Mouse (Mus musculus) liver, embryonic 14 days (tissue): ENCODE data around the gene Rfc2. TPM values are rescaled to one million over a fixed set of nuclear protein-coding genes. Genes with fewer than 3 reads are reported as not detected.

Source experiments
- polyA plus RNA-seq: library from polyadenylated mRNA; depleted of rRNA; stranded (reverse); fragments of >200 nt; gene quantifications from 2 replicates; pipeline ENCODE4 v1.2.3, GENCODE M21; 2012; rRNA removed

The Rfc2 gene
- polyA plus RNA-seq = 102 and 107 TPM in 2 replicates

DNA sequence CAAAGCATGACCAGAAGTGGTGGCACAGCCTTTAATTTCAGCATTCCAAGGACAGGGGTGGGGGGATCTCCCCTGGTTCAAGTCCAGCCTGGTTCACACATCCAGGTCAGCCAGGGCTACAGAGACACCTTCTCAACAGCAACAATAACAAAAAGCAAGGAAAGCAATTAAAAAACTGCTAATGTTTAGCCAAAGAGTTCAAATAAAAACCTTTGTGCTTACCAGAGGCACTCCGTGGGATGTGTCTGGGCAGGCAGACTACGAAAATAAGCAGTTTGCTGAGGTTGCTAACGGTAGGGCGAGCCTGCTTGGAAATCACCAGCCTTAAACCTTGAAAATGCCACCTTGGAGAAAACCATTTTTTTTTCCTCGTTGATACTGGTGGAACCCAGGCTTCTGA is at the start of gene Rfc2:
Gene Rfc2 (plus strand): TSS at position 221 of the 400 bp plus-strand sequence.

DNA sequence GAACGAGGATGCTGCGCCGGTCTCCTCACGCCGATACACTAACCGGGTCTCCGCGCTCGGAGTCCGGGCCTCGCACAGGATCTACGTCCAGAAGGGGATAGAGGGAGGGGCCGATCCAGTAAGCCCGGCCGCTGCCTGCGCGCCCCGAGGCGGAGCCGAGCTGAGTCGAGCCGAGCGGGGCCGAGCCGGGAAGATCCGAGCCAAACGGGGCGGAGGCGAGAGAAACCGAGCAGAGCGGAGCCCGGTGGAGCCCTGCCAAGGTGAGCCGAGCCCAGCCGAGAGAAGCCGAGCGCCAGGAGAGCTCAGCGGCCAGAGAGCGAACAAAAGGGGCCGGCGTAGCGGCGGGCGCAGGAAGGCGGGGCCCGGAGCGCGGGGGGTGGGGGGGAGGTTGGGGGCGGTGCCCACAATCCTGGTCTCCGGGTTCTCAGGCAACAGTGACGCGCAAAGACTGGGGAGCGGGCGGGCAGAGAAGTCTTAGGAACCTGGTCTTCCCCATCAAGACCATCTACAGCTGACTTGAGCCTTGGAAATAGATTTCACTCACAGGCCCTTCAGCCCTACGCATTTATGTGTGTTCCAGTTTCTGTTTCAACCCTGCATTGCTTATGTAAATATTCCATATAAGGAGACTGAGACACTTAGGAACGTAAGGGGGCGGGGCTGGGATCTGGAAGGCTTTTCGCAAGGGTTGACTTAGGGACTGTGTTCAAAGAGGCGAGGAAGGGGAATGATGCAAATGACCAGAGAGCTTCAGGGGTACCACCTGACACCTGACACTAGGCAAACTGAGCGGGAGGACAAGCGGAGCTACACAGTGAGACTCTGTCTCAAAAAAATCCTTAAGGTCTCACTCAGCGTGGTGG is 28.8 kb upstream of the Rfc2 start, which contains the start of gene Clip2:
Gene Clip2 (minus strand): TSS at position 325 of the 863 bp plus-strand sequence.

DNA sequence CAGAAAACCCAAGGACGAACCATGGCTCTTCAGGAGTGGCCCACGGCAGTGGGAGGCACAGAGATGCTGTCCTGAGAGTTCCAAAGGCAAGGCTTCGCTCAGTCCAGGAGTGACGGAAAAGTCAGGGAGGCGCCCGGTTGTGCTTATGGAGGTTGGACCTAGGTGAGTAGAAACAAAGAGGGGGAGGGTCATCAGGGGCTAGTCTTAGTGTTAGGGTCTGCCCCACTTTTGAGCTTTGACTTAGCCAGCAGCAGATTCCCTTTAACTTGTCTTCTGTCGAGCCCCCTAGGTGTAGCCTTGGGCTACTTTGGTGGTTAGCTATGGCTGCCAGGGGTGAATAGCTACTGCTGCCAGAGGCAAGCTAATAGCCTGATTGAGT is 21.1 kb upstream of the Rfc2 start, which contains the start of gene Syna:
Gene Syna (minus strand): TSS at position 101 of the 379 bp plus-strand sequence.

DNA sequence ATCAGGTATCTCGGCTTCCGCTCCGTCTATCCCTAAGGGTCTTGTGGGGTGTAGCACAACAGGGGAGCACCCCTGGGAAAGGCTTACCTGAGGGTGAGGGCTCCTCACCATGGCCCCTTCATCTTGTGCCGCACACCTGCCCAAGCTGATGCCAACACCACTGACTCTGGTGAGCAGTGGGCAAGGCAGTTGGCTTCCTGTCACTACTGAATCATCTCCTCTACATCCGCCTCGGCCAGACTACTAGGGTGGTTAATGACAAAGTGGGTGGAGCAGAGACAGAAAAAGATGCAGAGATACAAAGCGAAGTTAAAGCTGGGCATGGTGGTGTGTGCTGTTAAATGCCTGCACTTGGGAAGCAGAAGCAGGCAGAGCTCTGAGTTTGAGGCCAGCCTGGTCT is 33.6 kb downstream of the Rfc2 start, which contains the start of gene Lat2:
Gene Lat2 (minus strand): TSS at position 224 of the 400 bp plus-strand sequence.

DNA sequence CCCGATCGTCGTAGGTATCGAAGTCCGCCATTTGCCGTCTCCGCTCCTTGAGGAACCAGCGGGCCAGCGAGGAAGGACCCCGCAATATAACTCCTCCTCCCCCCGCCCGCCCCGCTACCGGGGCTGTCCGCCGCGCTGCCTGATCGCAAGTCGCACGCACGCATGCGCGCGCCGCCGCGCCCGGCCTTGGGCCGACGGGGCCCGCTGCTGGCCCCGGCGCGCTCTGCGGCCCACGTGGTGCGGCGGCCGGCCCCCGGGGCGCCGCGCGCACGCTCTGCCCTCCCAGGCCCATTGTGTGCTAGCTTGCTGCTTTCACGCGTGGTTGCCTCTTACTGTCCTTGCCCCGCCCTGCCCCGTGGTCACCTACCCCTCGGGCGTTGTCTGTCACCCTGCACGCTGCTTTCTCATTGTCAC is 58.1 kb downstream of the Rfc2 start, which contains the start of gene Eif4h:
Gene Eif4h (minus strand): TSS at position 222 of the 414 bp plus-strand sequence.

Other genes with a start within 250 kb of the Rfc2 start
- gene Gtf2ird1, start 124.7 kb upstream of the Rfc2 start, polyA plus RNA-seq = 7.7 and 7.8 TPM in 2 replicates
- gene Clip2, start 28.9 kb upstream of the Rfc2 start, polyA plus RNA-seq = 1.6 TPM in 2 replicates
- gene Syna, start 21.2 kb upstream of the Rfc2 start, polyA plus RNA-seq = not detected in 2 replicates
- 1.1 and 1.6 TPM in 2 replicates for gene Lat2, start 33.7 kb downstream of the Rfc2 start, polyA plus RNA-seq
- gene Eif4h, start 58.1 kb downstream of the Rfc2 start, polyA plus RNA-seq = 94.3 and 116 TPM in 2 replicates
- gene Limk1, start 107.2 kb downstream of the Rfc2 start, polyA plus RNA-seq = 2.0 and 2.1 TPM in 2 replicates
- 2.8 and 5.4 TPM in 2 replicates for gene Eln, start 166.0 kb downstream of the Rfc2 start, polyA plus RNA-seq